Mouse (Mus musculus) CH12.LX (cell line): Measurements from ENCODE around the gene Fcer2a. TPM values are rescaled to one million over a fixed set of nuclear protein-coding genes. Genes with fewer than 3 reads are reported as not detected.

ENCODE experiments used
- DNase-seq: peaks from one replicate; pipeline ENCODE4 v3.0.0-alpha.2; 2013; ENCODE audit errors: extremely low read depth
- H3K27ac ChIP-seq: 2 replicates; pipeline ENCODE4 v1.5.1; 2012; ENCODE audit warnings: low read depth, mild to moderate bottlenecking, control low read depth, moderate library complexity; ENCODE audit not compliant: insufficient read depth
- H3K27me3 ChIP-seq: replicated peaks from 2 replicates; pipeline ENCODE3; 2012; ENCODE audit warnings: inconsistent platforms
- H3K36me3 ChIP-seq, 2 experiments: replicated peaks in 1 of 2; 2 replicates each; pipeline versions ENCODE3 to v1.6.1; 2012; ENCODE audit warnings: inconsistent platforms in 1 of 2, low read length in 1 of 2, mild to moderate bottlenecking in 1 of 2, mixed read lengths in 1 of 2, moderate library complexity in 1 of 2; ENCODE audit not compliant: control insufficient read depth in 1 of 2, insufficient read depth in 1 of 2
- H3K4me1 ChIP-seq, 2 experiments: 2 replicates each; pipeline ENCODE4 v1.6.1; 2012; ENCODE audit warnings: inconsistent platforms in 1 of 2, moderate library complexity in 1 of 2; ENCODE audit not compliant: insufficient read depth in 2 of 2, control insufficient read depth in 1 of 2
- H3K4me2 ChIP-seq: 2 replicates; pipeline ENCODE4 v1.6.1; 2012; ENCODE audit warnings: low read depth, mild to moderate bottlenecking, control low read depth; ENCODE audit not compliant: poor library complexity, insufficient read depth, severe bottlenecking
- H3K4me3 ChIP-seq, 3 experiments: fragments of 150-350 bp in 1 of 3; sonication (generic) in 1 of 3; replicated peaks in 1 of 3; 2 replicates each; pipeline versions ENCODE3 to v1.5.1; 2011 to 2012; ENCODE audit warnings: low read depth in 2 of 3, low read length in 2 of 3, mild to moderate bottlenecking in 2 of 3, moderate library complexity in 2 of 3, control low read depth in 1 of 3, improper control_type of control experiment in 1 of 3, inconsistent platforms in 1 of 3, mixed read lengths in 1 of 3; ENCODE audit not compliant: poor library complexity in 1 of 3
- H3K79me2 ChIP-seq: replicated peaks from 2 replicates; pipeline ENCODE4 v1.6.1; 2012; ENCODE audit warnings: mild to moderate bottlenecking, moderate library complexity; ENCODE audit not compliant: control insufficient read depth, poor library complexity, insufficient read depth, severe bottlenecking; ENCODE audit errors: extremely low read depth
- H3K9ac ChIP-seq: 2 replicates; pipeline ENCODE4 v1.6.1; 2012; ENCODE audit warnings: low read depth, mild to moderate bottlenecking, control low read depth, moderate library complexity; ENCODE audit not compliant: insufficient read depth
- H3K9me3 ChIP-seq: replicated peaks from 2 replicates; pipeline ENCODE3; 2012; ENCODE audit warnings: low read length, inconsistent platforms, mixed read lengths
- BHLHE40 ChIP-seq: IDR thresholded peaks from 2 replicates; pipeline ENCODE4 v1.6.1; 2011; ENCODE audit warnings: mild to moderate bottlenecking, low read depth, low read length, improper control_type of control experiment
- CTCF ChIP-seq, 2 experiments: IDR thresholded peaks in 1 of 2; conservative IDR thresholded peaks in 1 of 2; 2 replicates each; pipeline ENCODE4 v1.5.1; 2011 to 2012; ENCODE audit warnings: low read depth in 2 of 2, low read length in 2 of 2, improper control_type of control experiment in 1 of 2, inconsistent platforms in 1 of 2, mild to moderate bottlenecking in 1 of 2, moderate library complexity in 1 of 2
- ETS1 ChIP-seq: conservative IDR thresholded peaks from 2 replicates; pipeline ENCODE4 v1.6.1; 2012; ENCODE audit warnings: low read depth, mild to moderate bottlenecking, inconsistent platforms, low read length, improper control_type of control experiment, moderate library complexity
- GABPA ChIP-seq: IDR thresholded peaks from 2 replicates; pipeline ENCODE4 v1.6.1; 2012; ENCODE audit warnings: low read depth, low read length, improper control_type of control experiment, inconsistent platforms; ENCODE audit not compliant: insufficient replicate concordance
- IRF4 ChIP-seq: IDR thresholded peaks from 2 replicates; pipeline ENCODE4 v1.6.1; 2014; ENCODE audit warnings: low read depth, mild to moderate bottlenecking, inconsistent platforms, low read length, improper control_type of control experiment
- JUND ChIP-seq: conservative IDR thresholded peaks from 2 replicates; pipeline ENCODE4 v1.6.1; 2011; ENCODE audit warnings: low read depth, low read length, improper control_type of control experiment
- MEF2A ChIP-seq: IDR thresholded peaks from 2 replicates; pipeline ENCODE4 v1.6.1; 2014; ENCODE audit warnings: low read depth, mild to moderate bottlenecking, inconsistent platforms, low read length, improper control_type of control experiment, borderline replicate concordance
- NELFE ChIP-seq: IDR thresholded peaks from 2 replicates; pipeline ENCODE4 v1.6.1; 2011; ENCODE audit warnings: low read depth, low read length, improper control_type of control experiment
- NRF1 ChIP-seq: IDR thresholded peaks from 2 replicates; pipeline ENCODE4 v1.6.1; 2014; ENCODE audit warnings: low read depth, mild to moderate bottlenecking, inconsistent platforms, low read length, improper control_type of control experiment, moderate library complexity
- PAX5 ChIP-seq: IDR thresholded peaks from 2 replicates; pipeline ENCODE4 v1.6.1; 2012; ENCODE audit warnings: low read length, inconsistent platforms, mixed read lengths
- POLR2A ChIP-seq: IDR thresholded peaks from 2 replicates; pipeline ENCODE4 v1.6.1; 2011; ENCODE audit warnings: low read depth, mild to moderate bottlenecking, improper control_type of control experiment, low read length
- POLR2AphosphoS2 ChIP-seq: IDR thresholded peaks from 2 replicates; pipeline ENCODE4 v1.6.1; 2011; ENCODE audit warnings: low read depth, low read length, improper control_type of control experiment
- RAD21 ChIP-seq: IDR thresholded peaks from 2 replicates; pipeline ENCODE4 v1.6.1; 2011; ENCODE audit warnings: low read depth, mild to moderate bottlenecking, low read length, improper control_type of control experiment, moderate library complexity
- SIN3A ChIP-seq: IDR thresholded peaks from 2 replicates; pipeline ENCODE4 v1.6.1; 2012; ENCODE audit warnings: low read length, improper control_type of control experiment, inconsistent platforms
- TCF12 ChIP-seq: IDR thresholded peaks from 2 replicates; pipeline ENCODE4 v1.6.1; 2014; ENCODE audit warnings: low read depth, mild to moderate bottlenecking, inconsistent platforms, low read length, improper control_type of control experiment
- UBTF ChIP-seq: IDR thresholded peaks from 2 replicates; pipeline ENCODE4 v1.6.1; 2012; ENCODE audit warnings: low read depth, mild to moderate bottlenecking, inconsistent platforms, low read length, improper control_type of control experiment, moderate library complexity
- USF2 ChIP-seq: conservative IDR thresholded peaks from 2 replicates; pipeline ENCODE4 v1.6.1; 2011; ENCODE audit warnings: low read depth, low read length, improper control_type of control experiment
- dilution Hi-C: fragments of 300-500 bp; cut with MboI; formaldehyde crosslinking; loops from 2 replicates; pipeline ENCODE4 v1.14.3; 2020; ENCODE audit warnings: low sequenced_read_pairs; ENCODE audit not compliant: extremely low pct_unique_long_range_greater_than_20kb, extremely low pct_ligation_motif_present
- in situ Hi-C: fragments of 300-500 bp; cut with MboI; formaldehyde crosslinking; loops from 3 replicates; pipeline ENCODE4 v1.14.3; 2019; ENCODE audit warnings: low sequenced_read_pairs, low pct_ligation_motif_present, low pct_unique_long_range_greater_than_20kb, mixed read lengths
- polyA plus RNA-seq: library from polyadenylated mRNA; unstranded; fragments of >175 nt; gene quantifications from 2 replicates; pipeline ENCODE4 v1.2.1, GENCODE M21; 2012; ENCODE audit warnings: low read depth; ENCODE audit not compliant: insufficient read length
- total RNA-seq, 2 experiments: library from RNA; depleted of rRNA; stranded (reverse); fragments of 300-350 nt in 1 of 2; fragments of >200 nt in 1 of 2; gene quantifications; 2 replicates each; pipeline ENCODE4 v1.2.3; 2012 to 2014

Gene Fcer2a
- total and polyA plus RNA-seq, 3 experiments: 1.5 to 15.6 (median 3.7) TPM

- no peak for TF ChIP-seq TCF12
- no peak for TF ChIP-seq POLR2AphosphoS2
- no peak for TF ChIP-seq USF2
- TF ChIP-seq SIN3A: no peak
- TF ChIP-seq PAX5: no peak
- TF ChIP-seq RAD21: no peak
- TF ChIP-seq GABPA: no peak
- TF ChIP-seq IRF4: no peak
- DNase-seq: no peak
- H3K79me2 ChIP-seq: no peaks in the 10 kb centered on the region
- no peaks in the 10 kb centered on the region for H3K4me1 ChIP-seq
- H3K4me2 ChIP-seq: no peak overlapping the region
- no peak overlapping the region for H3K4me3 ChIP-seq
- H3K9ac ChIP-seq: no peak overlapping the region
- H3K9me3 ChIP-seq: no peaks in the 10 kb centered on the region
- no peaks in the 10 kb centered on the region for H3K36me3 ChIP-seq
- in situ Hi-C loops: no loop called here
- no peak overlapping the region for H3K27ac ChIP-seq
- peaks cover 13% of the 10 kb centered on the region for H3K27me3 ChIP-seq
- dilution Hi-C loops: no loop called here
These were observed 40.1 kb upstream of the Fcer2a start for GRCm38 (mm10) chr8:3734084-3734483.

DNA sequence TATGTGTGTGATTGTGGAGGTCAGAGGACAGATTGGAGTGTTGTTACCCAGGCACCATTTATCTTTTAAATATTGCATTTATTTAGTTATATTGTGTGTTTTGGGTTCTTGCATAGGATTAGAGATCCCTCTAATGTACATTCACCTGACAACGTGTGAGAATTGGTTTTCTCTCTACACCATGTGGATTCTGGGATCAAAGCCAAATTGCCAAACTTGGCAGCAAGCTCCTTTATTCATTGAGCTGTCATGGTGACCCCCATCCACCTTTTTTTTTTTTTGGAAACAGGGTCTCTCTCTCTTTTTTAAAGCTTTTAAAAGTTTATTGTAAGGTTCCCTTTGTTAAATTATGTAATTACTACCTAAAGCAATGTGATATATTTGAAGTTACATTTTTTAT is 27.1 kb upstream of the Fcer2a start:
- no peak overlapping the region for H3K4me2 ChIP-seq
- in situ Hi-C loops: loop anchor here (25.0 kb wide), 2 partner anchors 416 to 641 kb away; partner anchors contain the start of gene Cd209g
- no peaks in the 10 kb centered on the region for H3K9me3 ChIP-seq
- H3K27ac ChIP-seq: no peak overlapping the region
- H3K36me3 ChIP-seq: no peaks in the 10 kb centered on the region
- H3K79me2 ChIP-seq: no peaks in the 10 kb centered on the region
- H3K4me1 ChIP-seq: no peaks in the 10 kb centered on the region
- DNase-seq: no peak
- H3K4me3 ChIP-seq: no peak overlapping the region
- H3K27me3 ChIP-seq: peaks cover 26% of the 10 kb centered on the region
- TF ChIP-seq JUND (no peak), CTCF (conservative IDR thresholded peaks at IDR 0.05 in 1 of 2, IDR thresholded peaks at IDR 0.05 in 1 of 2; ENCODE audit: low read depth in 2 of 2, low read length in 2 of 2) (no peak), MEF2A (no peak)
- dilution Hi-C loops: no loop called here
- no peak overlapping the region for H3K9ac ChIP-seq

DNA sequence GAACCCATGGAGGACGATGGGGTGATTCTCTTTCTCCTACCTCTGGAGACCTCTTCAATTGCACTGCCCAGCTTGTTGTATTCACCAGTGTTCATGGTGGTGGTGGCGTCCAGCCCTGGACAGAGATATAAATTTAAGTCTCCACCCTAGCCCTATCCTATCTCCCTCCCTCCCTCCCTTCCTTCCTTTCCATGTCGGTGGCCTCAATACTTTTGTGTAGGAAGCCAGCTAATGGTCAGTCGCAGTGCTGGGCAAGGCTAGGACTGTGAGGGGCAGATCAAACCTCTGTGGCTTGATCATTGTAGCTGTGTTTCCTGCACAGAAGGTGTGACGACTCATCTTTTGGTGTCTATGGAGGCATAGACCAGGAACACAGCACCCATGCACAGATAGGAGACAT is 26.6 kb upstream of the Fcer2a start, which contains the start of gene Clec4g:
Gene Clec4g, minus strand, starts transcription at position 101 of the 400 bp plus-strand sequence.
- dilution Hi-C loops: no loop called here
- no peak within 1 kb of the TSS for H3K9ac ChIP-seq
- H3K27me3 ChIP-seq: peaks cover 28% of the 10 kb centered on the region
- no peaks in the 10 kb centered on the region for H3K9me3 ChIP-seq
- no peak within 1 kb of the TSS for H3K4me2 ChIP-seq
- no peaks in the 10 kb centered on the region for H3K79me2 ChIP-seq
- H3K27ac ChIP-seq: no peak within 1 kb of the TSS
- DNase-seq: no peak
- in situ Hi-C loops: loop anchor here (25.0 kb wide), 2 partner anchors 417 to 642 kb away; partner anchors contain the start of gene Cd209g
- no peak within 1 kb of the TSS for H3K4me3 ChIP-seq
- TF ChIP-seq UBTF (no peak), ETS1 (no peak), USF2 (no peak), NRF1 (no peak), POLR2A (no peak), BHLHE40 (no peak), JUND (no peak), NELFE (no peak), SIN3A (no peak)
- TF ChIP-seq, all 38 proteins: peak for 0
- Histone ChIP-seq H3K4me1 (no peaks in the 10 kb centered on the region), H3K36me3 (no peaks in the 10 kb centered on the region)
